Mouse (Mus musculus) stomach, postnatal 0 days (tissue): ENCODE measurements around the gene Inpp4a.

Experiments
- CTCF ChIP-seq: IDR thresholded peaks from 2 replicates; pipeline ENCODE4 v1.5.1; 2016; ENCODE audit warnings: antibody characterized with exemption, low read depth, mild to moderate bottlenecking, moderate library complexity
- EP300 ChIP-seq: optimal IDR thresholded peaks from 2 replicates; pipeline ENCODE3; 2016; ENCODE audit warnings: antibody characterized with exemption

- TF ChIP-seq CTCF = no peak
- TF ChIP-seq EP300 = no peak
Observed at GRCm38 (mm10) chr1:37343265-37343664, 43.6 kb downstream of the Inpp4a start.
